In genomic region chr11:59804409-59805110, GRCm38 (mm10) we compare ENCODE assay signal across 14 mouse cellular contexts. TPM values are rescaled to one million over a fixed set of nuclear protein-coding genes. Genes with fewer than 3 reads are reported as not detected.
DNase-seq lines count a peak whose midpoint lies in the region; TF ChIP-seq lines count a peak whose summit lies in the region.
"Had no signal": no experiment of that assay in that cellular context is flagged by ENCODE, and none has a peak within 500 bp of the region (broad histone marks: within the 10 kb centered on the region; RNA-seq: fewer than 3 reads in every experiment).

No protein-coding gene starts in this region.

- no peak overlapping the region for H3ac ChIP-seq in C2C12 (ENCODE audit: control insufficient read depth, insufficient read length, low read depth)

- no peak overlapping the region for H3K4me3 ChIP-seq in C2C12 (ENCODE audit: insufficient read depth, poor library complexity, severe bottlenecking)
- peak overlapping the region; percentile 33 for H3K4me3 ChIP-seq in gastrocnemius, adult 2 months
- no peak overlapping the region for H3K4me3 ChIP-seq in forebrain, embryonic 10.5 days
- H3K4me3 ChIP-seq: stomach, embryonic 15.5 days had no signal

- peaks cover 2% of the 10 kb centered on the region for H3K79me3 ChIP-seq in C2C12 (ENCODE audit: low read depth)

- no peaks in the 10 kb centered on the region for H3K9me3 ChIP-seq in forebrain, embryonic 10.5 days
- H3K9me3 ChIP-seq: stomach, embryonic 15.5 days had no signal

- 93% methylated on average over 22 of the region's 22 CpGs for WGBS in forebrain, embryonic 10.5 days

- no peaks in the 10 kb centered on the region for H3K27me3 ChIP-seq in C2C12 (ENCODE audit: control insufficient read depth, insufficient read depth, insufficient read length)
- no peaks in the 10 kb centered on the region for H3K27me3 ChIP-seq in forebrain, embryonic 10.5 days (ENCODE audit: poor library complexity, severe bottlenecking)
- H3K27me3 ChIP-seq: stomach, embryonic 15.5 days had no signal

- peak; percentile 69 for DNase-seq in gastrocnemius, adult 18-20 months (ENCODE audit: low spot score)
- no peak for DNase-seq in gastrocnemius, postnatal 4 days (ENCODE audit: low spot score in 2 of 2)
- peak; percentile 78 for DNase-seq in cerebellum, adult 11 months
- peak; percentile 89 for DNase-seq in gastrocnemius, adult 2 months
- no peak for DNase-seq in right cerebral cortex, adult 18-20 months
- no peak for DNase-seq in forebrain, embryonic 10.5 days (ENCODE audit: extremely low spot score, low spot score)
- DNase-seq in left cerebral cortex, adult 9 months (ENCODE audit: low spot score in 2 of 2) = no peak
- DNase-seq: heart, postnatal 4 days; kidney, adult 11 months; right cerebral cortex, postnatal 25 days; thymus, postnatal 36 days had no signal

- H3K36me3 ChIP-seq in C2C12 (ENCODE audit: control insufficient read depth, insufficient read depth) = peaks cover 56% of the 10 kb centered on the region
- H3K36me3 ChIP-seq in forebrain, embryonic 10.5 days (replicated peaks) = peaks cover 82% of the 10 kb centered on the region

- intact Hi-C loops in gastrocnemius, adult 2 months (cut with DNase I) = no loop called here

- TF ChIP-seq CTCF in C2C12 (IDR thresholded peaks at IDR 0.05; ENCODE audit: control insufficient read depth, insufficient read depth, insufficient read length) = peak; percentile 6
- TF ChIP-seq CTCF in gastrocnemius, adult 2 months (IDR thresholded peaks at IDR 0.05) = peak; percentile 51

- H3K4me1 ChIP-seq in forebrain, embryonic 10.5 days = peaks cover 15% of the 10 kb centered on the region

- peaks cover 25% of the 10 kb centered on the region for H3K79me2 ChIP-seq in C2C12 (ENCODE audit: control insufficient read depth, insufficient read depth)

- peak overlapping the region; percentile 69 for H3K27ac ChIP-seq in gastrocnemius, adult 2 months
- no peak overlapping the region for H3K27ac ChIP-seq in forebrain, embryonic 10.5 days
- H3K27ac ChIP-seq: stomach, embryonic 15.5 days had no signal

TF ChIP-seq in C2C12, 6 proteins besides CTCF, POLR2A, EP300 and RAD21:
- TF ChIP-seq CEBPB (IDR thresholded peaks at IDR 0.05; ENCODE audit: low read depth) (no peak), MYOD1 (IDR thresholded peaks at IDR 0.05; ENCODE audit: control insufficient read depth, insufficient read length, low read depth) (no peak), MYOG (IDR thresholded peaks at IDR 0.05; ENCODE audit: control insufficient read depth, extremely low read depth, insufficient read length) (no peak), MAX (IDR thresholded peaks at IDR 0.05) (no peak), FOSL1 (IDR thresholded peaks at IDR 0.05; ENCODE audit: insufficient read depth, low read length, poor library complexity, severe bottlenecking) (no peak), USF1 (IDR thresholded peaks at IDR 0.05; ENCODE audit: low read depth) (no peak)

RNA-seq across cellular contexts. Expression of gene Flcn, which starts 5.3 kb away (rescaled TPM):
- 10 to 100 TPM; 40.9 to 53.0 TPM for total RNA-seq in gastrocnemius, adult 18-20 months (2021)
- total RNA-seq in gastrocnemius, postnatal 4 days (2021) = 10 to 100 TPM; 28.2 to 28.8 TPM
- 20.7 TPM for polyA plus RNA-seq in C2C12 (2012; fragmentation: generic; extraction: Trizol)
- 10 to 100 TPM; 46.3 to 51.3 TPM for total RNA-seq in gastrocnemius, adult 2 months (2021)
- polyA plus RNA-seq in forebrain, embryonic 10.5 days (2016; fragmentation: Nextera tagmentation; extraction: Ambion mirVana) = 30.9 and 35.4 TPM in 2 replicates

RNA-seq across cellular contexts. Expression of gene Pld6, which starts 17.1 kb away (rescaled TPM):
- total RNA-seq in gastrocnemius, adult 18-20 months (2021) = not detected
- total RNA-seq in gastrocnemius, postnatal 4 days (2021) = under 1 TPM; 0.44 to 0.66 TPM
- polyA plus RNA-seq in C2C12 (2012; fragmentation: generic; extraction: Trizol) = 0.02 TPM
- total RNA-seq in gastrocnemius, adult 2 months (2021) = not detected
- polyA plus RNA-seq in forebrain, embryonic 10.5 days (2016; fragmentation: Nextera tagmentation; extraction: Ambion mirVana) = 3.8 TPM in 2 replicates
- polyA plus RNA-seq: activated CD4-positive, CD25-positive, alpha-beta regulatory T cell, adult 4 months had no signal

RNA-seq across cellular contexts. Expression of gene Nt5m, which starts 34.7 kb away (rescaled TPM):
- total RNA-seq in gastrocnemius, adult 18-20 months (2021) = 10 to 100 TPM; 18.9 to 19.3 TPM
- total RNA-seq in gastrocnemius, postnatal 4 days (2021) = 10 to 100 TPM; 18.8 to 22.6 TPM
- polyA plus RNA-seq in C2C12 (2012; fragmentation: generic; extraction: Trizol) = 19.4 TPM
- total RNA-seq in gastrocnemius, adult 2 months (2021) = 10 to 100 TPM; 17.8 to 22.2 TPM
- 33.6 and 38.8 TPM in 2 replicates for polyA plus RNA-seq in forebrain, embryonic 10.5 days (2016; fragmentation: Nextera tagmentation; extraction: Ambion mirVana)

RNA-seq across cellular contexts. Expression of gene Cops3, which starts 35.1 kb away (rescaled TPM):
- 10 to 100 TPM; 85.3 to 89.1 TPM for total RNA-seq in gastrocnemius, adult 18-20 months (2021)
- total RNA-seq in gastrocnemius, postnatal 4 days (2021) = 10 to 100 TPM; 84.8 to 86.3 TPM
- 69.0 TPM for polyA plus RNA-seq in C2C12 (2012; fragmentation: generic; extraction: Trizol)
- 10 to 100 TPM; 84.8 to 89.9 TPM for total RNA-seq in gastrocnemius, adult 2 months (2021)
- polyA plus RNA-seq in forebrain, embryonic 10.5 days (2016; fragmentation: Nextera tagmentation; extraction: Ambion mirVana) = 256 and 258 TPM in 2 replicates

Comparison
In these comparisons a context has a peak if more than half of its experiments do, and no peak if none do; other contexts are left out.
1. DNase-seq: peak in gastrocnemius, adult 18-20 months (single experiment), cerebellum, adult 11 months (single experiment) and gastrocnemius, adult 2 months (single experiment); none in gastrocnemius, postnatal 4 days (0 of 2), right cerebral cortex, adult 18-20 months (single experiment), forebrain, embryonic 10.5 days (single experiment) and left cerebral cortex, adult 9 months (0 of 2).